Mouse (Mus musculus): ENCODE results near the gene Gm17949.

DNA sequence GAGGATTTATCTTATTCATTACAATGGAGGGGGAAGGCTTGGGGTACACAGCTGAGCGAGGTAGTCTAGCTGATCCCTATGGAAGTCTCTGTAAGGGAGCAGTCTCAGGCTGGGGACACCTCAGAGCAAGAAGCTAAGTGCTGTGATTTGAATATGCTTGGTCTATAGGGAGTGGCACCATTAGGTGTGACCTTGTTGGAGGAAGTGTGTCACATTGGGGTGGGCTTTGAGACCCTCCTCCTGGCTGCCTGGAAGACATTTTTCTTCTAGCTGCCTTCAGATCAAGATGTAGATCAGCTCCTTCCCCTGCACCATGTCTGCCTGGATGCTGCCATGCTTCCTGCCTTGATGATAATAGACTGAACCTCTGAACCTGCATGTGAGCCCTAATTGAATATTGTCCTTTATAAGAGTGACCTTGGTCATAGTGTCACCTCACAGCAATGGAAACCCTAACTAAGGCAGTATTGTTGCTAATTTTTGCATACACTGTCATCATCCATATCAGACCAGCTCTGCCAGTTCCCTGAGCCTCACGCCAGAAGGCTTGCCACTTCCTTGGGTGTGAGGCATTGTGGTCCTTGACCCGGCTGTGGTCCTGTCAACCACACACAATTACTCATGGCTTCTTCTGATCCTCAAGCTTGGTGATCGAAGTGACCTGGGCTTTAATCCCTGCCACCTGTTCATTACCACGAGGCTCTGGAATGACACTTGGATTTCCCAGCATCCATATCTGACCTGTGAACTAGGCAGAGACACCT lies 48.4 kb upstream of the Gm17949 start:
- no peak for TF ChIP-seq CTCF (IDR thresholded peaks at IDR 0.05; ENCODE audit: low read depth)
- TF ChIP-seq EP300 (IDR thresholded peaks at IDR 0.05; ENCODE audit: low read depth), result no peak

All from liver, embryonic 14.5 days (tissue).